Mouse (Mus musculus) E14TG2a.4 (cell line): ENCODE measurements around the gene Glra4.
A peak's percentile ranks its signal among the peaks of the same experiment; 100 is the strongest.
"Not testable (repeated sequence)": the region's sequence is repeated elsewhere in the genome, so short reads cannot be mapped to it uniquely, and the experiment has no call there.

Experiments used
- H3K27me3 ChIP-seq: 2 replicates; pipeline ENCODE4 v1.6.1; 2014; ENCODE audit warnings: low read length, control low read depth; ENCODE audit not compliant: insufficient read depth
- H3K36me3 ChIP-seq: 2 replicates; pipeline ENCODE4 v1.6.1; 2014; ENCODE audit warnings: low read length, control low read depth; ENCODE audit not compliant: insufficient read depth
- H3K4me1 ChIP-seq: replicated peaks from 2 replicates; pipeline ENCODE4 v1.6.1; 2014; ENCODE audit warnings: low read depth, low read length, control low read depth
- H3K4me3 ChIP-seq: replicated peaks from 2 replicates; pipeline ENCODE4 v1.5.1; 2014; ENCODE audit warnings: mild to moderate bottlenecking, low read length
- H3K9me3 ChIP-seq: 2 replicates; pipeline ENCODE4 v1.6.1; 2014; ENCODE audit warnings: low read length, control low read depth
- CTCF ChIP-seq: conservative IDR thresholded peaks from 2 replicates; pipeline ENCODE4 v1.5.1; 2014; ENCODE audit warnings: low read length
- NANOG ChIP-seq: IDR thresholded peaks from 2 replicates; pipeline ENCODE4 v1.6.1; 2014; ENCODE audit warnings: borderline replicate concordance, low read length, mixed read lengths
- POU5F1 ChIP-seq: IDR thresholded peaks from 2 replicates; pipeline ENCODE4 v1.6.1; 2014; ENCODE audit warnings: low read length, borderline replicate concordance

Glra4 gene

DNA sequence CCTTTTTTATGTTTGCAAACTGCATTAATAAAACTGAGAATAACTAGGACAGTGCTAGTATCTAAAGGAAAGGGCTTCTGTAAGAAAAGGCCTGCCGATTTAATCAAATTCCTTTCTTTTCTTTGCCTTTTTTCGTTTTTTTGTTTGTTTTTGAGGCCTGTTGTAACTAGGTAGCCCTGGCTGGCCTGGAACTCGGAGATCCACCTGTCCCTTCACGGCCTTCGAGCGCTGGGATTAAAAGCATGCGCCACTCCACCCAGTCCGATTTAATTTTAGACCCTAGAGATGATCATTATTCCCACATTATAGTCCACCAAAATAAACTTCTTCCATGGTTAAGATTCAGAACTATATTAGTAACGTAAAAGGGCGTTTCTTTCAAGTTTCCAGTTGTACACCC is 37.7 kb downstream of the Glra4 start:
- Histone ChIP-seq H3K9me3 (no peaks in the 10 kb centered on the region), H3K36me3 (peaks cover 34% of the 10 kb centered on the region), H3K4me1 (peaks cover 21% of the 10 kb centered on the region; the same call in 1 of the 2 replicates), H3K4me3 (peak overlapping the region; percentile 77), H3K27me3 (no peaks in the 10 kb centered on the region)
- no peak for TF ChIP-seq POU5F1
- TF ChIP-seq CTCF, result no peak
- TF ChIP-seq NANOG, result no peak

GRCm38 (mm10) chrX:136741651-136742201 is 38.2 kb downstream of the Glra4 start:
- Histone ChIP-seq H3K4me1 (peaks cover 21% of the 10 kb centered on the region; the same call in 1 of the 2 replicates), H3K9me3 (no peaks in the 10 kb centered on the region), H3K4me3 (peak overlapping the region; percentile 77), H3K27me3 (no peaks in the 10 kb centered on the region), H3K36me3 (peaks cover 34% of the 10 kb centered on the region)
- no peak for TF ChIP-seq CTCF
- TF ChIP-seq NANOG, result no peak
- TF ChIP-seq POU5F1, result no peak

DNA sequence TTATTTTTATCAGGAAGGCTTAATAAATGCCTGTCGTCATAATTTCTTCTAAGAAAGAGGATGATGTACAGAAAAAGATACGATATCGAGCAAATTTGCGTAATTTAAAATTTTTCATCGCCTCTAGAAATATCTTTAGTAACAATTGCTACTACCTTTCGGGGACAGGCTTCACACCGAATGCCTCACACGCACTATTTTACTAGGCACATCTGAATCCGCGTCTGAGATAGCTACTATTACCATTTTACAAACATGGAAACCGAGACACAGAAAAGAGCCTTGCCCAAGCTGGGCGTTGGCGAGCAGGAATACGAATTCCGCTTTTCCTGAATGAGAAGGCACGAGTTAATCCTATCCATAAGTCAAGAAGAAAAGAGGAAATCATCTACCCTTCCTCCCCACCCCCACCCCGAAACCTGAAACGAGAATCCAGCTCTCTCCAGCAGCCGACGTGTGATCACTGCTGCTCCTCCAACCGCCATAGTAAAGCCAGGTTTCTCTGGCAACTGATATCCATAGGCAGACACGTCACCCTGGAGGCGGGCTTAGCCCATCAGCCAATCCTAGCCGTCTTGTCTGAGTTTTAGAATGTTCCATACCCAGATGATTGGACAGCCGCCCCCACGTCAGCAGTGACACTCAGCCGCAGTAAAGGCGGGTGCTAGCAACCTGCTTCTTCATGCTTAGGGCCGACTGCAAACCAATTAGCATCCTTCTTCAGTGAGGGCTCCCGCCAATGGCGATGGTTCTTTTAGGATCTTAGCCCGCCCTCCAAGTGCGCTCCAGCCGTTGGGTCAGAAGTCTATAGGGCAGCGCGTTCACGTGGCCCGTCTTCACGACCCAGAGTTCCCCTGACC is 38.9 kb downstream of the Glra4 start:
- TF ChIP-seq POU5F1 (no peak), CTCF (no peak), NANOG (no peak)
- Histone ChIP-seq H3K4me1 (peaks cover 21% of the 10 kb centered on the region; the same call in 1 of the 2 replicates), H3K36me3 (peaks cover 35% of the 10 kb centered on the region), H3K9me3 (no peaks in the 10 kb centered on the region), H3K27me3 (no peaks in the 10 kb centered on the region), H3K4me3 (peak overlapping the region; percentile 84)

DNA sequence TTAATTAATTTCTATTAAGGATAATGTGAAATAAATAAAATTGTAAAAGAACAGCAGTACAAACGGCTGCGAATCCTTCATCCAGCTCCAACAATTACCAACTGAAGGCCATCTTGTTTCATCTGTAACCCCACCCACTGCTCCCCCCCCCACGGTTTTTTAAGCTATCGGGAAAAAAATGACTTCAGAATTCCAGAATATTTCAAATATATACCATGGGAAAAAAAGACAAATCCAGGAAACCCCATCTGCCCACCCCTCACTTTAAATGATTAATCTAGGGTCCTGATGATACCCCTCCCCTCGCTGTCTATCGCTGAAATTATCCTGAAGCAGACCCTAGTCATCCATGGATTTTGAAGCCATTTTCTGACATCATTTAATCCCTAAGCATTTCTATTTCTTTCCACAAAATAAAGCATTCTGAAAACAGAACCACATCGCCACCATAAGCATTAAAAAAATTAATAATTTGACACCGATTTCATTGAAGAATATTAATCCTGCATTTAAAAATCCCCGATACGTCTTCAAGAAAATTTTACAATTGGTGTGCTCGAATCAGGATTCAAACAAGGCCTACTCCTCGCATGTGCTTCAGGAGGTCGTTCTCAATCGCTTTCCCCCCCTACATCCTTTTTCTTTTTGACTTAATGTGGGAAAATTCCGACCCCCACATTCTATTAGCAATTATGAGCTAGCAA is 39.7 kb downstream of the Glra4 start:
- Histone ChIP-seq H3K4me1 (peaks cover 21% of the 10 kb centered on the region; the same call in 1 of the 2 replicates), H3K9me3 (no peaks in the 10 kb centered on the region), H3K4me3 (peak overlapping the region; percentile 84), H3K27me3 (no peaks in the 10 kb centered on the region), H3K36me3 (peaks cover 40% of the 10 kb centered on the region)
- TF ChIP-seq CTCF (no peak), POU5F1 (no peak), NANOG (no peak)

DNA sequence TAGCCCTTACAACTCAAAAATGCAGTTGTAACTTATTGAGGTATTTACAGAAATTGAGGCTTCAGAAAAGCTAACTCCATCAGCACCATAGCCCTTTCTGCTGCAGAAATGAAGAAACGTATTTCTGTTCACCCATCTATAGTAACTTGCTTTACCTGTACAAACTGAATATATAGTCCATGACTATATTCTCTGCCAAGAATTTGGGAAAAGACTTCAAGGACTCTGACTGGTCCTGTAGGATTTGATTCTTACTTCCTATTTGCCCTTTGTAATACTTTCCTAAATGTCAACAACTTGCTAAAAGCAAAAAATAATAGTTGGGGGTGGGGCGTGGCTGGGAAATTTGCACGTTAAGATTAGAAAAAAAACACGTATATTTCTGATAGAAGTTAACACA is 47.9 kb downstream of the Glra4 start:
- Histone ChIP-seq H3K4me1 (0 out of 2 replicates have a peak, but pooled peaks cover 4% of the 10 kb centered on the region), H3K9me3 (no peaks in the 10 kb centered on the region), H3K27me3 (no peaks in the 10 kb centered on the region), H3K36me3 (peaks cover 45% of the 10 kb centered on the region), H3K4me3 (no peak overlapping the region)
- TF ChIP-seq NANOG (no peak), POU5F1 (no peak), CTCF (no peak)

GRCm38 (mm10) chrX:136714742-136715474 is 65.0 kb downstream of the Glra4 start:
- H3K27me3 ChIP-seq, H3K4me3 ChIP-seq, H3K9me3 ChIP-seq, H3K36me3 ChIP-seq, H3K4me1 ChIP-seq: not testable (repeated sequence)

DNA sequence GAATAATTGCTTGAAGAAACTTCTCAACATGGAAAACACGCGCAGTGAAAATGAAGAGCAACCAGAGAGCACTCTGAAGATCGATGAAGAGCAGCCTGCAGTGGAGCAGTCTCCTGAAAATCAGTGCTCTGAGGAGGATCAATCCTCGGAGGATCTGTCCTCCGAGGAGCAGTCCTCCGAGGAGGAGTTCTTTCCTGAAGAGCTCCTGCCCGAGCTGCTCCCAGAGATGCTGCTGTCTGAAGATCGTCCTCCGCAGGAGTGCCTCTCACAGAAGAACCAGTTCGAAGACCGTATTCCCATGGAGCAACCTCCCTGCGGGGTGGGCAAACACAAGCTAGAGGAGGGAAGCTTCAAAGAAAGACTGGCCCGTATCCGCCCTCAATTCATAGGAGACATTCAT is 71.2 kb downstream of the Glra4 start:
- Histone ChIP-seq H3K4me3 (peak overlapping the region; percentile 75), H3K9me3 (no peaks in the 10 kb centered on the region), H3K4me1 (no peaks in the 10 kb centered on the region), H3K36me3 (no peaks in the 10 kb centered on the region), H3K27me3 (no peaks in the 10 kb centered on the region)
- no peak for TF ChIP-seq CTCF
- TF ChIP-seq NANOG, result no peak
- no peak for TF ChIP-seq POU5F1

GRCm38 (mm10) chrX:136708168-136708681 is 71.7 kb downstream of the Glra4 start:
- no peaks in the 10 kb centered on the region for H3K4me1 ChIP-seq
- no peaks in the 10 kb centered on the region for H3K27me3 ChIP-seq
- no peaks in the 10 kb centered on the region for H3K36me3 ChIP-seq
- H3K9me3 ChIP-seq, result no peaks in the 10 kb centered on the region
- peak overlapping the region; percentile 75 for H3K4me3 ChIP-seq
- no peak for TF ChIP-seq POU5F1
- no peak for TF ChIP-seq NANOG
- TF ChIP-seq CTCF, result no peak
